Mouse (Mus musculus) limb, embryonic 14.5 days (tissue): ENCODE results near the gene Mfsd4b1. TPM values are rescaled to one million over a fixed set of nuclear protein-coding genes. Genes with fewer than 3 reads are reported as not detected.

Source experiments
- ATAC-seq: fragments of 200-750 bp; cut with Nextera tagmentation; 2 replicates; pipeline ENCODE4 v1.8.0; 2017; ENCODE audit warnings: low read depth, moderate number of reproducible peaks, moderate TSS enrichment; ENCODE audit not compliant: low FRiP score
- DNase-seq: peaks from one replicate; pipeline ENCODE4 v3.0.0-alpha.2; 2015; ENCODE audit warnings: low spot score
- H3K27ac ChIP-seq: fragments of 300-500 bp; sonication (generic); replicated peaks from 2 replicates; pipeline ENCODE4 v1.5.1; 2014; ENCODE audit warnings: low read depth, mild to moderate bottlenecking, low read length, moderate library complexity, mixed read lengths
- H3K27me3 ChIP-seq: fragments of 300-500 bp; sonication (generic); 2 replicates; pipeline ENCODE4 v1.6.1; 2014; ENCODE audit warnings: low read length, mixed read lengths; ENCODE audit not compliant: control insufficient read depth, insufficient read depth
- H3K36me3 ChIP-seq: fragments of 300-500 bp; sonication (generic); 2 replicates; pipeline ENCODE4 v1.6.1; 2014; ENCODE audit warnings: mild to moderate bottlenecking, low read length, moderate library complexity, mixed read lengths; ENCODE audit not compliant: control insufficient read depth, insufficient read depth
- H3K4me1 ChIP-seq: fragments of 300-500 bp; sonication (generic); 2 replicates; pipeline ENCODE4 v1.6.1; 2014; ENCODE audit warnings: antibody characterized with exemption, low read length, mixed read lengths; ENCODE audit not compliant: control insufficient read depth, insufficient read depth
- H3K4me2 ChIP-seq: fragments of 300-500 bp; sonication (generic); replicated peaks from 2 replicates; pipeline ENCODE4 v1.6.1; 2014; ENCODE audit warnings: low read depth, mild to moderate bottlenecking, low read length, moderate library complexity; ENCODE audit not compliant: severe bottlenecking
- H3K4me3 ChIP-seq: fragments of 300-500 bp; sonication (generic); replicated peaks from 2 replicates; pipeline ENCODE4 v1.5.1; 2014; ENCODE audit warnings: low read length
- H3K9ac ChIP-seq: fragments of 300-500 bp; sonication (generic); 2 replicates; pipeline ENCODE4 v1.6.1; 2014; ENCODE audit warnings: mild to moderate bottlenecking, low read depth, low read length, moderate library complexity; ENCODE audit not compliant: severe bottlenecking
- H3K9me3 ChIP-seq: fragments of 300-500 bp; sonication (generic); 2 replicates; pipeline ENCODE4 v1.6.1; 2016; ENCODE audit warnings: low read length; ENCODE audit not compliant: control insufficient read depth
- POLR2A ChIP-seq: fragments of 200-500 bp; IDR thresholded peaks from 2 replicates; pipeline ENCODE4 v1.8.0; 2012; ENCODE audit warnings: inconsistent platforms, mild to moderate bottlenecking, moderate library complexity, borderline replicate concordance; ENCODE audit not compliant: insufficient read depth, insufficient read length; ENCODE audit errors: extremely low read depth
- WGBS: fragments of 180-500 bp; shearing (Covaris S2); extraction: QIAGEN DNeasy Blood & Tissue Kit; methylation state at CpG from one replicate; pipeline ENCODE4 v1.1.7; 2014; 5-methylcytosine and 5-hydroxymethylcytosine counted together
- polyA plus RNA-seq, 2 experiments: library from polyadenylated mRNA; depleted of rRNA in 1 of 2; stranded (reverse) in 1 of 2; unstranded in 1 of 2; fragments of >200 nt; fragmentation: Nextera tagmentation in 1 of 2; extraction: Ambion mirVana in 1 of 2; gene quantifications; 2 replicates each; pipeline versions ENCODE4 v1.2.1 to v1.2.3; 2012 to 2014

The Mfsd4b1 gene
- polyA plus RNA-seq, 2 experiments = 0.16 to 0.17 TPM

DNA sequence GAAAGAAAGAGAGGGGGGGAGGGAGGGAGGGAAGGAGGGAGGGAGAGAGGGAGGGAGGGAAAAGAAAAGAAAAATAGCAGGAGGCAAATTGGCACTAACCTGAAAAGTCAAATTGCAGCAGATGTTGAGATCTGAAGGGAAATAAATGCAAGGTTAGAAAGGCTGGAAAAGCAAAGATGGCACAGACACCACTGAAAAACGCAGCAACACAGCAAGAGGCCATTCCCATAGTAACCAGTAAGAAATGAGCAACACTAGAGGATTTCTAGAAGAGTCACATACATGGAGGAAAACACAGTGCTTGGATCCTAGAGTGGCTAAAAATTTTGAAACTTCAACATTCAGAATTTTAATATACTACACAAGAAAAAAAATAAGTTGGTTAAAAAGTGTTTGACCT is 42.5 kb upstream of the Mfsd4b1 start:
- 48% methylated on average over 1 of the region's 1 CpGs for WGBS

DNA sequence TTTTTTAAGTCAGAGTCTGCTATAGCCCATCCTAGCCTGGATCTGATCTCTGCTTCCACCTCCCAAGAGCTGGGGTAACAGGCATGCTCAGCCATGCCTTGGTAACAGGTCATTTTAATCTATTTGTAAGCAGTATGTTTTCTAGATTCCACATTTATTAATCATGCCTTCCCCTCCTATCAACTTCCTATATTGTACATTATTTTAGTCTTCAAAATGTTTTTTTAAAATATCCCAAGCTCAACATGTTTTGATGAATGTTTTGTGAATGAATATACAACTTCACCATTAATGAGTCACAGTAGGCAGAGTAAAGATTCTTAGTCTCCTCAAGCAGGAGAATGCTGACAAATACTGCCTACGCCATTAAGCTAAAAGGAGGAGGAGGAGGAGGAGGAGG is 42.0 kb upstream of the Mfsd4b1 start:
- H3K4me2 ChIP-seq = no peak overlapping the region
- no peaks in the 10 kb centered on the region for H3K9me3 ChIP-seq
- H3K36me3 ChIP-seq = no peaks in the 10 kb centered on the region
- TF ChIP-seq POLR2A = no peak
- no peaks in the 10 kb centered on the region for H3K27me3 ChIP-seq
- DNase-seq (no peak), ATAC-seq (no peak)
- H3K27ac ChIP-seq = no peak overlapping the region
- 60% methylated on average over 1 of the region's 1 CpGs for WGBS
- H3K4me3 ChIP-seq = no peak overlapping the region
- H3K4me1 ChIP-seq = peaks cover 25% of the 10 kb centered on the region
- no peak overlapping the region for H3K9ac ChIP-seq

More for the DNA sequence above, 42.5 kb upstream of the Mfsd4b1 start:
- no peaks in the 10 kb centered on the region for H3K9me3 ChIP-seq
- TF ChIP-seq POLR2A = no peak
- H3K4me2 ChIP-seq = no peak overlapping the region
- H3K27me3 ChIP-seq = no peaks in the 10 kb centered on the region
- no peaks in the 10 kb centered on the region for H3K36me3 ChIP-seq
- H3K9ac ChIP-seq = no peak overlapping the region
- ATAC-seq (no peak), DNase-seq (no peak)
- peaks cover 25% of the 10 kb centered on the region for H3K4me1 ChIP-seq
- no peak overlapping the region for H3K27ac ChIP-seq
- no peak overlapping the region for H3K4me3 ChIP-seq

- Histone ChIP-seq H3K9me3 (no peaks in the 10 kb centered on the region), H3K4me3 (no peak overlapping the region), H3K9ac (no peak overlapping the region), H3K36me3 (no peaks in the 10 kb centered on the region), H3K27ac (peak overlapping the region; percentile 2; the same call in 1 of the 2 replicates), H3K4me1 (peaks cover 25% of the 10 kb centered on the region), H3K27me3 (no peaks in the 10 kb centered on the region), H3K4me2 (no peak overlapping the region)
- no peak for TF ChIP-seq POLR2A
- DNase-seq = no peak
- ATAC-seq = no peak
- WGBS = 23% methylated on average over 3 of the region's 3 CpGs
Observed at GRCm38 (mm10) chr10:40065357-40065756, 40.3 kb upstream of the Mfsd4b1 start.

DNA sequence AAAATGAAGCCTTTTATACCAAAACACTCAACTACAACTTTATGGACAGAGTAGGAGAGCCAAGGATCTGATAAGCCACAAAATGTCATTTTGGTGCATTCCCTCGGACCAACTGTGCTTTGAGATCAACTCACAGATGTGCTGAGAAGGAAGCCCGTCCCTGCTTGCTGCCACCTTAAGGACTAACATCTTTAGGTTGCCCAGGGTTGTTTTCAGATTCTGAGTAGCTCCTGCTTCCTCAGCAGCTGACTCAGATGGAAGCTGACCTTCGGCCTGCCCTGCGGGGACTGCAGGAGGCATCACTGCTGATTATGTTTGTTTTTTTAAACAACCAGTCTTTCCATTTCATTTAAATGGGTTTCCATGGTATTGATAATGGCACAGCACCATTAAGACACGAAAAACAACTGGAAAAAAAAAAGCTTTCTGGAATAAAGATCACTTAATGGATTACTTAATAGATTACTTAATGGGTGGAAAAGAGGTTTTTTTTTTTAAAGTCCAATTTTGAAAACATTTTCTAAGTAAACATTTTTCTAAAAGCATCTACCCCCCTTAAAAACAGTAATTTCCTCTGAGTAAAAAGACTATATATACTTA is 38.3 kb upstream of the Mfsd4b1 start:
- TF ChIP-seq POLR2A = no peak
- H3K9ac ChIP-seq = no peak overlapping the region
- no peak for ATAC-seq
- no peak overlapping the region for H3K4me3 ChIP-seq
- no peaks in the 10 kb centered on the region for H3K36me3 ChIP-seq
- H3K27me3 ChIP-seq = no peaks in the 10 kb centered on the region
- 24% methylated on average over 5 of the region's 5 CpGs for WGBS
- H3K27ac ChIP-seq = no peak overlapping the region
- no peaks in the 10 kb centered on the region for H3K9me3 ChIP-seq
- DNase-seq = no peak
- peaks cover 17% of the 10 kb centered on the region for H3K4me1 ChIP-seq
- no peak overlapping the region for H3K4me2 ChIP-seq

DNA sequence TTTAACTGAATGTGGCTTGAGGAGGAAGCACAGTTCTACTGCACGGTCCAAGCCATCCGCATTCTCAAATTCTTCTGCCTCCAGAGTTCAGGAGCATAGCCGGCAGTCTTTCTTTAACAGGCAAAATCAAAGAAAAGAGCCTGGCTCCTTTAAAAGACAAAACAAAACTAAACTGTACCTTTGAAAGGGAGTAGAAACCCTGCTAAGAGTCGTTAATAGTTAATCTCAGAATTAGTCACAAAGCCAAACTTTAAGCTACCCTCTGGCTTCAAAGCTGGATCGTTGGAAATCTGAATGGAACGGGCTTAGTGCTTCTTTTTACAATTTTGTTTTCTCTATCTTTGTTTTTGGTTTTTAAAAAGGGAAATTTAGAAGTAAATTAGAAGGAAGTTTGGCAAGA is 37.7 kb upstream of the Mfsd4b1 start:
- Histone ChIP-seq H3K4me2 (no peak overlapping the region), H3K4me1 (peaks cover 18% of the 10 kb centered on the region), H3K27ac (no peak overlapping the region), H3K9ac (no peak overlapping the region), H3K9me3 (no peaks in the 10 kb centered on the region), H3K27me3 (no peaks in the 10 kb centered on the region), H3K36me3 (no peaks in the 10 kb centered on the region), H3K4me3 (no peak overlapping the region)
- DNase-seq (no peak), ATAC-seq (no peak)
- TF ChIP-seq POLR2A = no peak
- WGBS = 36% methylated on average over 6 of the region's 6 CpGs
